Mouse (Mus musculus) kidney, adult 2 months (tissue): ENCODE data around the gene Tmc1. TPM values are rescaled to one million over a fixed set of nuclear protein-coding genes. Genes with fewer than 3 reads are reported as not detected.

ENCODE experiments used
- DNase-seq: peaks from one replicate; pipeline ENCODE4 v3.0.0; 2021
- H3K27ac ChIP-seq: fragments of 200-500 bp; 2 replicates; pipeline ENCODE4 v1.5.1; 2012; ENCODE audit warnings: low read depth, low read length, control low read depth, inconsistent platforms; ENCODE audit not compliant: insufficient read depth
- H3K27me3 ChIP-seq: fragments of 200-500 bp; replicated peaks from 2 replicates; pipeline ENCODE4 v1.6.1; 2012; ENCODE audit warnings: mild to moderate bottlenecking, moderate library complexity, low read length, inconsistent platforms; ENCODE audit not compliant: control insufficient read depth, insufficient read depth
- H3K36me3 ChIP-seq: fragments of 200-500 bp; 2 replicates; pipeline ENCODE4 v1.6.1; 2012; ENCODE audit warnings: mild to moderate bottlenecking, moderate library complexity, low read length, inconsistent platforms; ENCODE audit not compliant: control insufficient read depth, insufficient read depth
- H3K4me1 ChIP-seq: fragments of 200-500 bp; 2 replicates; pipeline ENCODE4 v1.6.1; 2011; ENCODE audit warnings: low read length; ENCODE audit not compliant: control insufficient read depth, insufficient read depth
- H3K4me3 ChIP-seq: fragments of 200-500 bp; 2 replicates; pipeline ENCODE4 v1.5.1; 2011; ENCODE audit warnings: mild to moderate bottlenecking, low read depth, low read length, control low read depth; ENCODE audit not compliant: insufficient read depth
- CTCF ChIP-seq: fragments of 200-500 bp; conservative IDR thresholded peaks from 2 replicates; pipeline ENCODE4 v1.5.1; 2011; ENCODE audit warnings: low read depth, mild to moderate bottlenecking, control low read depth, low read length, moderate library complexity, mixed read lengths; ENCODE audit not compliant: insufficient read depth, insufficient read length
- POLR2A ChIP-seq: fragments of 200-500 bp; IDR thresholded peaks from one replicate; pipeline ENCODE4 v1.6.1; 2011; ENCODE audit warnings: low read depth, low read length, control low read depth
- WGBS: fragments of 180-500 bp; shearing (Covaris S2); methylation state at CpG from one replicate; pipeline ENCODE4 v1.1.7; 2018; 5-methylcytosine and 5-hydroxymethylcytosine counted together
- polyA plus RNA-seq: library from polyadenylated mRNA; depleted of rRNA; stranded (reverse); fragments of >200 nt; gene quantifications from 2 replicates; pipeline ENCODE4 v1.2.3, GENCODE M21; 2012

Tmc1 gene
- polyA plus RNA-seq, 1 experiment: 0.08 TPM

GRCm38 (mm10) chr19:20857819-20858218 lies 96.2 kb downstream of the Tmc1 start:
- DNase-seq: no peak
- no peaks in the 10 kb centered on the region for H3K27me3 ChIP-seq
- no peak overlapping the region for H3K4me3 ChIP-seq
- H3K27ac ChIP-seq: no peak overlapping the region
- H3K4me1 ChIP-seq: no peaks in the 10 kb centered on the region
- TF ChIP-seq CTCF (no peak), POLR2A (no peak)
- H3K36me3 ChIP-seq: no peaks in the 10 kb centered on the region

- WGBS: 50% methylated on average over 5 of the region's 5 CpGs
- no peaks in the 10 kb centered on the region for H3K4me1 ChIP-seq
- no peak overlapping the region for H3K4me3 ChIP-seq
- no peaks in the 10 kb centered on the region for H3K36me3 ChIP-seq
- H3K27me3 ChIP-seq: no peaks in the 10 kb centered on the region
- TF ChIP-seq POLR2A: no peak
- TF ChIP-seq CTCF: no peak
- no peak overlapping the region for H3K27ac ChIP-seq
- peak; percentile 12 for DNase-seq
These were observed 105.1 kb downstream of the Tmc1 start for GRCm38 (mm10) chr19:20848906-20849305.

- no peaks in the 10 kb centered on the region for H3K27me3 ChIP-seq
- WGBS: 68% methylated on average over 3 of the region's 3 CpGs
- DNase-seq: peak; percentile 9
- TF ChIP-seq CTCF (no peak), POLR2A (no peak)
- no peak overlapping the region for H3K4me3 ChIP-seq
- no peaks in the 10 kb centered on the region for H3K36me3 ChIP-seq
- no peaks in the 10 kb centered on the region for H3K4me1 ChIP-seq
- no peak overlapping the region for H3K27ac ChIP-seq
These were observed 106.4 kb downstream of the Tmc1 start for GRCm38 (mm10) chr19:20847476-20848073.

- TF ChIP-seq POLR2A: no peak
- WGBS: 100% methylated on average over 2 of the region's 2 CpGs
- Histone ChIP-seq H3K4me3 (no peak overlapping the region), H3K27ac (no peak overlapping the region), H3K4me1 (no peaks in the 10 kb centered on the region), H3K36me3 (no peaks in the 10 kb centered on the region), H3K27me3 (no peaks in the 10 kb centered on the region)
- DNase-seq: no peak
These were observed 116.6 kb downstream of the Tmc1 start for GRCm38 (mm10) chr19:20837422-20837821.

- Histone ChIP-seq H3K4me1 (no peaks in the 10 kb centered on the region), H3K27me3 (no peaks in the 10 kb centered on the region), H3K4me3 (no peak overlapping the region), H3K36me3 (no peaks in the 10 kb centered on the region), H3K27ac (no peak overlapping the region)
- peak; percentile 14 for DNase-seq
- 60% methylated on average over 9 of the region's 9 CpGs for WGBS
- no peak for TF ChIP-seq POLR2A
- TF ChIP-seq CTCF: no peak
These were observed 117.8 kb downstream of the Tmc1 start for GRCm38 (mm10) chr19:20836055-20836845.

- no peak for DNase-seq
- TF ChIP-seq POLR2A (no peak), CTCF (no peak)
- WGBS: 49% methylated on average over 1 of the region's 1 CpGs
These were observed 119.1 kb downstream of the Tmc1 start for GRCm38 (mm10) chr19:20834895-20835294.

GRCm38 (mm10) chr19:20799460-20799859 lies 154.5 kb downstream of the Tmc1 start:
- H3K27me3 ChIP-seq: no peaks in the 10 kb centered on the region
- DNase-seq: no peak
- no peak overlapping the region for H3K27ac ChIP-seq
- H3K4me1 ChIP-seq: no peaks in the 10 kb centered on the region
- no peak for TF ChIP-seq CTCF
- TF ChIP-seq POLR2A: no peak
- H3K36me3 ChIP-seq: no peaks in the 10 kb centered on the region
- H3K4me3 ChIP-seq: no peak overlapping the region

More at GRCm38 (mm10) chr19:20834895-20835294, 119.1 kb downstream of the Tmc1 start:
- Histone ChIP-seq H3K27ac (no peak overlapping the region), H3K36me3 (no peaks in the 10 kb centered on the region), H3K4me3 (no peak overlapping the region), H3K4me1 (no peaks in the 10 kb centered on the region), H3K27me3 (no peaks in the 10 kb centered on the region)

GRCm38 (mm10) chr19:20797558-20798101 lies 156.4 kb downstream of the Tmc1 start:
- no peaks in the 10 kb centered on the region for H3K4me1 ChIP-seq
- H3K36me3 ChIP-seq: no peaks in the 10 kb centered on the region
- WGBS: 37% methylated on average over 6 of the region's 6 CpGs
- no peaks in the 10 kb centered on the region for H3K27me3 ChIP-seq
- no peak overlapping the region for H3K4me3 ChIP-seq
- no peak overlapping the region for H3K27ac ChIP-seq
- no peak for TF ChIP-seq POLR2A
- no peak for TF ChIP-seq CTCF
- peak; percentile 22 for DNase-seq
